In genomic region chr11:87591526-87592353, GRCm38 (mm10) we compare ENCODE assay signal across 7 mouse cellular contexts. TPM values are rescaled to one million over a fixed set of nuclear protein-coding genes. Genes with fewer than 3 reads are reported as not detected.
DNase-seq lines count a peak whose midpoint lies in the region; ATAC-seq lines count a peak whose summit lies in the region.

TSS of gene Mtmr4 (plus strand) at chr11:87592162.

- DNase-seq in adrenal gland, adult 2 months: peak; percentile 100
- DNase-seq in embryo, embryonic 11.5 days (ENCODE audit: low read depth, low spot score): peak; percentile 95
- peak; percentile 98 to 100 for DNase-seq in gastrocnemius, postnatal 36 days
- peak; percentile 100 for DNase-seq in left cerebral cortex, postnatal 36 days (ENCODE audit: low spot score in 2 of 2)
- DNase-seq in midbrain, embryonic 11.5 days (ENCODE audit: low spot score, missing footprints): peak; percentile 98
- peak; percentile 100 for DNase-seq in skeletal muscle tissue, adult 2 months (ENCODE audit: low read depth, low spot score)

- peak within 1 kb of the TSS; percentile 85 for H3K9ac ChIP-seq in intestine, embryonic 15.5 days
- peak within 1 kb of the TSS; percentile 88 for H3K9ac ChIP-seq in midbrain, embryonic 11.5 days (ENCODE audit: low read length)

- H3K4me1 ChIP-seq in intestine, embryonic 15.5 days (replicated peaks): peaks cover 46% of the 10 kb centered on the region
- H3K4me1 ChIP-seq in midbrain, embryonic 11.5 days (ENCODE audit: control insufficient read depth, insufficient read depth, low read length): peaks cover 39% of the 10 kb centered on the region

- no peaks in the 10 kb centered on the region for H3K27me3 ChIP-seq in intestine, embryonic 15.5 days (replicated peaks)
- no peaks in the 10 kb centered on the region for H3K27me3 ChIP-seq in midbrain, embryonic 11.5 days (ENCODE audit: control insufficient read depth, insufficient read depth, low read length)

- H3K27ac ChIP-seq in intestine, embryonic 15.5 days: peak within 1 kb of the TSS; percentile 97
- H3K27ac ChIP-seq in midbrain, embryonic 11.5 days (ENCODE audit: low read depth, low read length): peak within 1 kb of the TSS; percentile 83

- H3K9me3 ChIP-seq in intestine, embryonic 15.5 days: no peaks in the 10 kb centered on the region
- H3K9me3 ChIP-seq in midbrain, embryonic 11.5 days (ENCODE audit: control insufficient read depth, low read length): no peaks in the 10 kb centered on the region

- intact Hi-C loops in gastrocnemius, postnatal 36 days (cut with DNase I): loop anchor here (5.0 kb wide), 1 partner anchor 146 kb away; the partner anchor contains the start of gene Supt4a
- intact Hi-C loops in left cerebral cortex, postnatal 36 days (cut with DNase I): no loop called here

- peak; percentile 97 for ATAC-seq in intestine, embryonic 15.5 days
- peak; percentile 98 for ATAC-seq in midbrain, embryonic 11.5 days (ENCODE audit: low FRiP score)

- WGBS in intestine, embryonic 15.5 days: under 1% methylated on average over 61 of the region's 61 CpGs
- WGBS in midbrain, embryonic 11.5 days: under 1% methylated on average over 61 of the region's 61 CpGs

- H3K36me3 ChIP-seq in intestine, embryonic 15.5 days: 0 out of 2 replicates have a peak, but pooled peaks cover 3% of the 10 kb centered on the region
- H3K36me3 ChIP-seq in midbrain, embryonic 11.5 days (ENCODE audit: control insufficient read depth, insufficient read depth, low read length): no peaks in the 10 kb centered on the region

- H3K4me3 ChIP-seq in intestine, embryonic 15.5 days (replicated peaks): peak within 1 kb of the TSS; percentile 77
- H3K4me3 ChIP-seq in midbrain, embryonic 11.5 days (ENCODE audit: low read depth, low read length): peak within 1 kb of the TSS; percentile 83

- H3K4me2 ChIP-seq in intestine, embryonic 15.5 days (replicated peaks): peak within 1 kb of the TSS; percentile 85
- peak within 1 kb of the TSS; percentile 84 for H3K4me2 ChIP-seq in midbrain, embryonic 11.5 days

RNA-seq across cellular contexts. Expression of gene Mtmr4, which starts in this region (rescaled TPM):
- total RNA-seq in adrenal gland, adult 2 months (2021): 10 to 100 TPM; 24.6 to 31.1 TPM
- 13.0 and 15.2 TPM in 2 replicates for polyA plus RNA-seq in adrenal gland, adult 2 months (2012; rRNA removed)
- total RNA-seq in gastrocnemius, postnatal 36 days (2021): 10 to 100 TPM in 1 of 2 experiments, 1 to 10 TPM in 1; 8.9 to 13.4 TPM
- 26.9 and 27.6 TPM in 2 replicates for polyA plus RNA-seq in intestine, embryonic 15.5 days (2015; fragmentation: Nextera tagmentation; extraction: Ambion mirVana)
- 10 to 100 TPM; 88.0 to 93.4 TPM for total RNA-seq in left cerebral cortex, postnatal 36 days (2021)
- 68.3 and 72.9 TPM in 2 replicates for polyA plus RNA-seq in midbrain, embryonic 11.5 days (2014; fragmentation: Nextera tagmentation; extraction: Ambion mirVana)

Comparison
In these comparisons a context has a peak if more than half of its experiments do, and no peak if none do; other contexts are left out.
1. Peak in every context shown above with its lines: DNase-seq, ATAC-seq, H3K4me3 ChIP-seq and H3K27ac ChIP-seq.